8 mouse cellular contexts compared by ENCODE assay signal in genomic region chr11:85844144-85844965, GRCm38 (mm10). TPM values are rescaled to one million over a fixed set of nuclear protein-coding genes. Genes with fewer than 3 reads are reported as not detected.
A peak's percentile ranks its signal among the peaks of the same experiment; 100 is the strongest.
DNase-seq lines count a peak whose midpoint lies in the region; ATAC-seq and TF ChIP-seq lines count a peak whose summit lies in the region.

No protein-coding gene starts in this region.

- peak in 1 of 2 experiments; percentile 79; a peak in 2 of 4 replicates for TF ChIP-seq CTCF in CH12.LX (conservative IDR thresholded peaks at IDR 0.05 in 1 of 2, IDR thresholded peaks at IDR 0.05 in 1 of 2; ENCODE audit: low read depth in 2 of 2, low read length in 2 of 2)
- peak; percentile 96 for TF ChIP-seq CTCF in stomach, postnatal 0 days (IDR thresholded peaks at IDR 0.05; ENCODE audit: low read depth)

- peak; percentile 37; the same call in 1 of the 2 replicates for ATAC-seq in cerebellum, adult (ENCODE audit: insufficient number of reproducible peaks, low FRiP score, low TSS enrichment)
- peak; percentile 37 for ATAC-seq in forebrain, embryonic 11.5 days (replicated peaks; ENCODE audit: low FRiP score)
- ATAC-seq in heart, embryonic 16.5 days (replicated peaks; ENCODE audit: extremely low read depth, insufficient read depth, low FRiP score), result peak; percentile 54
- ATAC-seq in liver, embryonic 16.5 days (ENCODE audit: low read depth), result peak; percentile 64
- peak; percentile 51 for ATAC-seq in neural tube, embryonic 12.5 days (ENCODE audit: low FRiP score, low read depth)
- peak; percentile 68 for ATAC-seq in stomach, postnatal 0 days (ENCODE audit: low FRiP score, low TSS enrichment)

- no peak; the same call in 1 of the 2 replicates for TF ChIP-seq POLR2A in CH12.LX (IDR thresholded peaks at IDR 0.05; ENCODE audit: low read depth, low read length)

- DNase-seq in CH12.LX (ENCODE audit: extremely low read depth), result peak; percentile 45
- peak; percentile 95 for DNase-seq in forebrain, embryonic 11.5 days (ENCODE audit: low spot score)
- DNase-seq in kidney, postnatal 36 days, result peak; percentile 91 to 97
- peak; percentile 94 for DNase-seq in stomach, postnatal 0 days (ENCODE audit: low spot score)

- TF ChIP-seq EP300 in CH12.LX (IDR thresholded peaks at IDR 0.05; ENCODE audit: low read length), result no peak
- TF ChIP-seq EP300 in stomach, postnatal 0 days (optimal IDR thresholded peaks at IDR 0.05), result no peak

- H3K9me3 ChIP-seq in CH12.LX (replicated peaks; ENCODE audit: low read length), result peaks cover 25% of the 10 kb centered on the region
- H3K9me3 ChIP-seq in forebrain, embryonic 11.5 days (ENCODE audit: control insufficient read depth, low read length), result no peaks in the 10 kb centered on the region
- H3K9me3 ChIP-seq in heart, embryonic 16.5 days (replicated peaks; ENCODE audit: control insufficient read depth, low read length), result no peaks in the 10 kb centered on the region
- no peaks in the 10 kb centered on the region for H3K9me3 ChIP-seq in liver, embryonic 16.5 days (replicated peaks; ENCODE audit: control insufficient read depth, low read length)
- H3K9me3 ChIP-seq in neural tube, embryonic 12.5 days, result no peaks in the 10 kb centered on the region
- no peaks in the 10 kb centered on the region for H3K9me3 ChIP-seq in stomach, postnatal 0 days (ENCODE audit: control insufficient read depth, low read length)

- dilution Hi-C loops in CH12.LX (cut with MboI; ENCODE audit: extremely low pct_ligation_motif_present, extremely low pct_unique_long_range_greater_than_20kb, low sequenced_read_pairs), result no loop called here

- no peaks in the 10 kb centered on the region for H3K36me3 ChIP-seq in CH12.LX (replicated peaks in 1 of 2; ENCODE audit: control insufficient read depth in 1 of 2, insufficient read depth in 1 of 2, low read length in 1 of 2)
- H3K36me3 ChIP-seq in forebrain, embryonic 11.5 days (ENCODE audit: control insufficient read depth, insufficient read depth, low read length), result no peaks in the 10 kb centered on the region
- no peaks in the 10 kb centered on the region for H3K36me3 ChIP-seq in heart, embryonic 16.5 days (ENCODE audit: control insufficient read depth, insufficient read depth)
- H3K36me3 ChIP-seq in liver, embryonic 16.5 days (ENCODE audit: control insufficient read depth, insufficient read depth), result no peaks in the 10 kb centered on the region
- no peaks in the 10 kb centered on the region for H3K36me3 ChIP-seq in neural tube, embryonic 12.5 days
- H3K36me3 ChIP-seq in stomach, postnatal 0 days (ENCODE audit: control insufficient read depth, insufficient read depth, low read length), result peaks cover 4% of the 10 kb centered on the region; the same call in 1 of the 2 replicates

- in situ Hi-C loops in CH12.LX (cut with MboI; ENCODE audit: low pct_ligation_motif_present, low pct_unique_long_range_greater_than_20kb, low sequenced_read_pairs), result no loop called here

- no peak overlapping the region for H3K27ac ChIP-seq in CH12.LX (ENCODE audit: insufficient read depth, low read depth)
- H3K27ac ChIP-seq in forebrain, embryonic 11.5 days (ENCODE audit: low read depth, low read length), result no peak overlapping the region; the same call in 1 of the 2 replicates
- peak overlapping the region; percentile 51; the same call in 1 of the 2 replicates for H3K27ac ChIP-seq in heart, embryonic 16.5 days (ENCODE audit: low read length)
- no peak overlapping the region for H3K27ac ChIP-seq in liver, embryonic 16.5 days (ENCODE audit: low read length)
- H3K27ac ChIP-seq in neural tube, embryonic 12.5 days, result no peak overlapping the region
- peak overlapping the region; percentile 69 for H3K27ac ChIP-seq in stomach, postnatal 0 days (replicated peaks)

- H3K27me3 ChIP-seq in CH12.LX (replicated peaks), result peaks cover 61% of the 10 kb centered on the region
- H3K27me3 ChIP-seq in forebrain, embryonic 11.5 days (ENCODE audit: control insufficient read depth, insufficient read depth, low read length), result peaks cover 51% of the 10 kb centered on the region
- H3K27me3 ChIP-seq in heart, embryonic 16.5 days (ENCODE audit: control insufficient read depth, insufficient read depth, low read length), result peaks cover 36% of the 10 kb centered on the region
- peaks cover 88% of the 10 kb centered on the region for H3K27me3 ChIP-seq in liver, embryonic 16.5 days (ENCODE audit: control insufficient read depth, insufficient read depth, low read depth, low read length)
- H3K27me3 ChIP-seq in neural tube, embryonic 12.5 days (replicated peaks), result peaks cover 66% of the 10 kb centered on the region
- H3K27me3 ChIP-seq in stomach, postnatal 0 days (ENCODE audit: control insufficient read depth, insufficient read depth, low read length), result peaks cover 2% of the 10 kb centered on the region; the same call in 1 of the 2 replicates

- peak overlapping the region; percentile 37 to 42 (median 38) for H3K4me3 ChIP-seq in CH12.LX (replicated peaks in 1 of 3; ENCODE audit: low read depth in 2 of 3, low read length in 2 of 3, poor library complexity in 1 of 3)
- peak overlapping the region; percentile 44 for H3K4me3 ChIP-seq in forebrain, embryonic 11.5 days (ENCODE audit: low read depth, low read length)
- H3K4me3 ChIP-seq in heart, embryonic 16.5 days (ENCODE audit: low read length), result peak overlapping the region; percentile 72
- H3K4me3 ChIP-seq in liver, embryonic 16.5 days (ENCODE audit: low read depth, low read length), result peak overlapping the region; percentile 51
- H3K4me3 ChIP-seq in neural tube, embryonic 12.5 days, result peak overlapping the region; percentile 44
- H3K4me3 ChIP-seq in stomach, postnatal 0 days (ENCODE audit: low read depth, low read length), result peak overlapping the region; percentile 55

- no peaks in the 10 kb centered on the region for H3K79me2 ChIP-seq in CH12.LX (replicated peaks; ENCODE audit: control insufficient read depth, extremely low read depth, insufficient read depth, poor library complexity, severe bottlenecking)

- WGBS in forebrain, embryonic 11.5 days, result under 1% methylated on average over 54 of the region's 54 CpGs
- under 1% methylated on average over 54 of the region's 54 CpGs for WGBS in heart, embryonic 16.5 days
- WGBS in liver, embryonic 16.5 days (ENCODE audit: insufficient replicate concordance), result under 1% methylated on average over 54 of the region's 54 CpGs
- WGBS in neural tube, embryonic 12.5 days, result under 1% methylated on average over 54 of the region's 54 CpGs
- WGBS in stomach, postnatal 0 days, result 2% methylated on average over 53 of the region's 54 CpGs

- peak overlapping the region; percentile 3; the same call in 1 of the 2 replicates for H3K9ac ChIP-seq in CH12.LX (ENCODE audit: insufficient read depth, low read depth)
- peak overlapping the region; percentile 3; the same call in 1 of the 2 replicates for H3K9ac ChIP-seq in forebrain, embryonic 11.5 days (ENCODE audit: low read length)
- peak overlapping the region; percentile 70 for H3K9ac ChIP-seq in heart, embryonic 16.5 days (ENCODE audit: low read length)
- H3K9ac ChIP-seq in liver, embryonic 16.5 days (ENCODE audit: low read depth, low read length), result peak overlapping the region; percentile 34
- peak overlapping the region; percentile 46 for H3K9ac ChIP-seq in neural tube, embryonic 12.5 days
- peak overlapping the region; percentile 65 for H3K9ac ChIP-seq in stomach, postnatal 0 days (ENCODE audit: low read length)

- TF ChIP-seq RAD21 in CH12.LX (IDR thresholded peaks at IDR 0.05; ENCODE audit: low read depth, low read length), result peak; percentile 81

- H3K4me2 ChIP-seq in CH12.LX (ENCODE audit: insufficient read depth, low read depth, poor library complexity, severe bottlenecking), result peak overlapping the region; percentile 64
- H3K4me2 ChIP-seq in forebrain, embryonic 11.5 days (ENCODE audit: low read depth, low read length, severe bottlenecking), result peak overlapping the region; percentile 87
- H3K4me2 ChIP-seq in heart, embryonic 16.5 days (ENCODE audit: low read depth, low read length), result peak overlapping the region; percentile 91
- H3K4me2 ChIP-seq in liver, embryonic 16.5 days (ENCODE audit: low read depth, low read length), result peak overlapping the region; percentile 77
- peak overlapping the region; percentile 76 for H3K4me2 ChIP-seq in neural tube, embryonic 12.5 days (replicated peaks)
- H3K4me2 ChIP-seq in stomach, postnatal 0 days (replicated peaks; ENCODE audit: low read depth), result peak overlapping the region; percentile 85

- H3K4me1 ChIP-seq in CH12.LX (ENCODE audit: control insufficient read depth in 1 of 2, insufficient read depth in 2 of 2), result peaks cover 5 to 29% of the 10 kb centered on the region in 2 experiments
- peaks cover 23% of the 10 kb centered on the region; the same call in 1 of the 2 replicates for H3K4me1 ChIP-seq in forebrain, embryonic 11.5 days (replicated peaks; ENCODE audit: control insufficient read depth, insufficient read depth, low read length)
- H3K4me1 ChIP-seq in heart, embryonic 16.5 days (ENCODE audit: control insufficient read depth, insufficient read depth, low read length), result peaks cover 15% of the 10 kb centered on the region
- peaks cover 13% of the 10 kb centered on the region for H3K4me1 ChIP-seq in liver, embryonic 16.5 days (ENCODE audit: control insufficient read depth, low read depth, low read length)
- H3K4me1 ChIP-seq in neural tube, embryonic 12.5 days, result peaks cover 18% of the 10 kb centered on the region
- H3K4me1 ChIP-seq in stomach, postnatal 0 days (replicated peaks; ENCODE audit: control insufficient read depth, insufficient read depth), result peaks cover 4% of the 10 kb centered on the region; the same call in 1 of the 2 replicates

RNA-seq across cellular contexts. Expression of gene Gm11444, which starts 5.8 kb away (rescaled TPM):
- not detected in 2 replicates for total RNA-seq in CH12.LX (2012; rRNA removed)
- total RNA-seq in CH12.LX (2014; rRNA removed), result not detected in 2 replicates
- not detected in 2 replicates for polyA plus RNA-seq in CH12.LX (2012; ENCODE audit: insufficient read length, low read depth)
- polyA plus RNA-seq in forebrain, embryonic 11.5 days (2014; fragmentation: Nextera tagmentation; extraction: Ambion mirVana), result not detected in 2 replicates
- polyA plus RNA-seq in heart, embryonic 16.5 days (2015; fragmentation: Nextera tagmentation; extraction: Ambion mirVana), result not detected in 2 replicates
- not detected in 2 replicates for polyA plus RNA-seq in liver, embryonic 16.5 days (2015; fragmentation: Nextera tagmentation; extraction: Ambion mirVana)
- polyA plus RNA-seq in neural tube, embryonic 12.5 days (2016; fragmentation: Nextera tagmentation; extraction: Ambion mirVana), result not detected in 2 replicates
- polyA plus RNA-seq in stomach, postnatal 0 days (2015; fragmentation: Nextera tagmentation; extraction: Ambion mirVana), result 0.18 TPM in 1 of 2 replicates, not detected in the other

RNA-seq across cellular contexts. Expression of gene Tbx2, which starts 12.0 kb away (rescaled TPM):
- 0.04 TPM in 1 of 2 replicates, not detected in the other for total RNA-seq in CH12.LX (2012; rRNA removed)
- total RNA-seq in CH12.LX (2014; rRNA removed), result not detected in 2 replicates
- 0.14 and 0.17 TPM in 2 replicates for polyA plus RNA-seq in CH12.LX (2012; ENCODE audit: insufficient read length, low read depth)
- 1.5 and 2.0 TPM in 2 replicates for polyA plus RNA-seq in forebrain, embryonic 11.5 days (2014; fragmentation: Nextera tagmentation; extraction: Ambion mirVana)
- polyA plus RNA-seq in heart, embryonic 16.5 days (2015; fragmentation: Nextera tagmentation; extraction: Ambion mirVana), result 1.4 and 3.3 TPM in 2 replicates
- 0.18 and 0.26 TPM in 2 replicates for polyA plus RNA-seq in liver, embryonic 16.5 days (2015; fragmentation: Nextera tagmentation; extraction: Ambion mirVana)
- polyA plus RNA-seq in neural tube, embryonic 12.5 days (2016; fragmentation: Nextera tagmentation; extraction: Ambion mirVana), result 4.7 and 5.3 TPM in 2 replicates
- polyA plus RNA-seq in stomach, postnatal 0 days (2015; fragmentation: Nextera tagmentation; extraction: Ambion mirVana), result 5.2 and 6.9 TPM in 2 replicates

RNA-seq across cellular contexts. Expression of gene Tbx4, which starts 41.9 kb away (rescaled TPM):
- total RNA-seq in CH12.LX (2012; rRNA removed), result not detected in 2 replicates
- total RNA-seq in CH12.LX (2014; rRNA removed), result not detected in 2 replicates
- not detected in 2 replicates for polyA plus RNA-seq in CH12.LX (2012; ENCODE audit: insufficient read length, low read depth)
- polyA plus RNA-seq in forebrain, embryonic 11.5 days (2014; fragmentation: Nextera tagmentation; extraction: Ambion mirVana), result 0.12 and 0.21 TPM in 2 replicates
- 0.72 and 5.0 TPM in 2 replicates for polyA plus RNA-seq in heart, embryonic 16.5 days (2015; fragmentation: Nextera tagmentation; extraction: Ambion mirVana)
- polyA plus RNA-seq in liver, embryonic 16.5 days (2015; fragmentation: Nextera tagmentation; extraction: Ambion mirVana), result not detected in 2 replicates
- polyA plus RNA-seq in neural tube, embryonic 12.5 days (2016; fragmentation: Nextera tagmentation; extraction: Ambion mirVana), result 0.39 and 0.61 TPM in 2 replicates
- polyA plus RNA-seq in stomach, postnatal 0 days (2015; fragmentation: Nextera tagmentation; extraction: Ambion mirVana), result 0.04 and 0.05 TPM in 2 replicates

Comparison
In these comparisons a context has a peak if more than half of its experiments do, and no peak if none do; other contexts are left out.
1. DNase-seq: peak in every context shown above with its lines; median percentile 95 in forebrain, embryonic 11.5 days; 94 in kidney, postnatal 36 days; 94 in stomach, postnatal 0 days; 45 in CH12.LX.
2. H3K27ac ChIP-seq: peak in heart, embryonic 16.5 days (single experiment) and stomach, postnatal 0 days (single experiment); none in CH12.LX (single experiment), forebrain, embryonic 11.5 days (single experiment), liver, embryonic 16.5 days (single experiment) and neural tube, embryonic 12.5 days (single experiment).
3. H3K9ac ChIP-seq: peak in every context shown above with its lines; median percentile 70 in heart, embryonic 16.5 days; 65 in stomach, postnatal 0 days; 46 in neural tube, embryonic 12.5 days; 34 in liver, embryonic 16.5 days; 3 in CH12.LX; 3 in forebrain, embryonic 11.5 days.
4. Peak in every context shown above with its lines, with median percentiles within 50 percentile points of each other: H3K4me2 ChIP-seq, H3K4me3 ChIP-seq and ATAC-seq.